Mouse (Mus musculus) G1E (cell line): ENCODE measurements around the gene Caln1. TPM values are rescaled to one million over a fixed set of nuclear protein-coding genes. Genes with fewer than 3 reads are reported as not detected.
A peak's percentile ranks its signal among the peaks of the same experiment; 100 is the strongest.

Source experiments
- ATAC-seq: 2 replicates; pipeline ENCODE4 v1.8.0; 2016; ENCODE audit warnings: mild to moderate bottlenecking; ENCODE audit not compliant: insufficient number of reproducible peaks, poor library complexity, low FRiP score, severe bottlenecking; ENCODE audit errors: extremely low read depth
- DNase-seq: peaks from one replicate; pipeline ENCODE4 v3.0.0; 2012; ENCODE audit warnings: low spot score
- H3K27me3 ChIP-seq: 2 replicates; pipeline ENCODE4 v1.6.1; 2012; ENCODE audit warnings: mild to moderate bottlenecking, low read length, inconsistent platforms; ENCODE audit not compliant: insufficient read depth
- H3K36me3 ChIP-seq: replicated peaks from 2 replicates; pipeline ENCODE3; 2012; ENCODE audit warnings: mild to moderate bottlenecking, inconsistent platforms
- H3K4me1 ChIP-seq: 2 replicates; pipeline ENCODE4 v1.6.1; 2012; ENCODE audit warnings: low read depth, low read length, inconsistent platforms, mixed read lengths; ENCODE audit not compliant: insufficient read depth
- H3K4me3 ChIP-seq: 2 replicates; pipeline ENCODE4 v1.5.1; 2012; ENCODE audit warnings: low read depth, mild to moderate bottlenecking, inconsistent platforms, low read length, moderate library complexity, mixed read lengths
- H3K9me3 ChIP-seq: replicated peaks from 2 replicates; pipeline ENCODE4 v1.6.1; 2012; ENCODE audit warnings: inconsistent platforms
- CTCF ChIP-seq: IDR thresholded peaks from 2 replicates; pipeline ENCODE4 v1.5.1; 2012; ENCODE audit warnings: low read depth, low read length, inconsistent platforms, mixed read lengths
- GATA1 ChIP-seq: IDR thresholded peaks from 2 replicates; pipeline ENCODE4 v1.6.1; 2012; ENCODE audit warnings: borderline replicate concordance, low read length, inconsistent platforms, mixed read lengths
- GATA2 ChIP-seq: IDR thresholded peaks from 2 replicates; pipeline ENCODE4 v1.6.1; 2012; ENCODE audit warnings: low read depth, low read length, inconsistent platforms, borderline replicate concordance
- POLR2AphosphoS5 ChIP-seq: IDR thresholded peaks from 2 replicates; pipeline ENCODE4 v1.6.1; 2012; ENCODE audit warnings: low read depth, low read length, inconsistent platforms; ENCODE audit not compliant: insufficient replicate concordance
- TAL1 ChIP-seq: conservative IDR thresholded peaks from 2 replicates; pipeline ENCODE4 v1.6.1; 2012; ENCODE audit warnings: low read depth, low read length, inconsistent platforms, mixed read lengths
- polyA plus RNA-seq: library from polyadenylated mRNA; stranded (reverse); fragments of >175 nt; gene quantifications from 2 replicates; pipeline ENCODE4 v1.2.3, GENCODE M21; 2012
- total RNA-seq, 2 experiments: library from RNA; stranded (forward) in 1 of 2; stranded (reverse) in 1 of 2; fragments of 200-1000 nt in 1 of 2; fragments of >200 nt in 1 of 2; fragmentation: Nextera tagmentation in 1 of 2; gene quantifications; 2 replicates each; pipeline ENCODE4 v1.2.3; 2014 to 2017

Caln1 gene
- total and polyA plus RNA-seq, 3 experiments, result 0.11 TPM; not detected in 2

- Histone ChIP-seq H3K4me1 (peaks cover 5% of the 10 kb centered on the region), H3K4me3 (no peak overlapping the region), H3K27me3 (no peaks in the 10 kb centered on the region; the same call in 1 of the 2 replicates), H3K9me3 (no peaks in the 10 kb centered on the region), H3K36me3 (peaks cover 78% of the 10 kb centered on the region)
- ATAC-seq, result no peak
- TF ChIP-seq GATA1, result no peak
- no peak for DNase-seq
Measured at GRCm38 (mm10) chr5:130330801-130331200, 38.5 kb upstream of the Caln1 start.

DNA sequence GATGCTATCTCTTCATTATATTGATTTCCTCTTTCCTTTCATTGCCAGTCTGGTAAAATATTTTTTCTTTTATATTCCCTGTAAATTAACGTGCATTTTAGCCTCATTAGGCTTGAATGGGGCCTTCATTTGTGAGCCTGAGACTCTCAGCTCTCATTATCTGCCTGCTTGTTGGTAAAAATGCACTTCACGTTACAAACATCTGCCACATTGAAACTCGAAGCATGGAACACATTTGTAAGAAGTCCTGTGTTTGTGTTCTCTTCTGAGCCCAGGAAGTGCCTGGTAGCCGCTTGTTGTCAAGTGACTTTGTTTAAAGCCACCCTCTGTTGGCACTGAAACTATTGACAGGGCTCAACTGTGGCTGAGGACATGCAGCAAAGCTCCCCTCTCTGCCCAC is 38.0 kb upstream of the Caln1 start:
- ATAC-seq (no peak), DNase-seq (no peak)
- Histone ChIP-seq H3K27me3 (no peaks in the 10 kb centered on the region; the same call in 1 of the 2 replicates), H3K9me3 (no peaks in the 10 kb centered on the region), H3K4me1 (peaks cover 5% of the 10 kb centered on the region), H3K4me3 (no peak overlapping the region), H3K36me3 (peaks cover 78% of the 10 kb centered on the region)
- no peak for TF ChIP-seq CTCF
- TF ChIP-seq GATA2, result no peak
- no peak for TF ChIP-seq POLR2AphosphoS5
- TF ChIP-seq TAL1, result no peak
- TF ChIP-seq GATA1, result no peak

GRCm38 (mm10) chr5:130333566-130333965 is 35.7 kb upstream of the Caln1 start:
- DNase-seq (no peak), ATAC-seq (no peak)
- H3K36me3 ChIP-seq, result peaks cover 80% of the 10 kb centered on the region
- no peak overlapping the region for H3K4me3 ChIP-seq
- H3K9me3 ChIP-seq, result no peaks in the 10 kb centered on the region
- no peaks in the 10 kb centered on the region; the same call in 1 of the 2 replicates for H3K27me3 ChIP-seq
- peaks cover 5% of the 10 kb centered on the region for H3K4me1 ChIP-seq
- TF ChIP-seq TAL1, result no peak

GRCm38 (mm10) chr5:130333971-130334370 is 35.3 kb upstream of the Caln1 start:
- DNase-seq (no peak), ATAC-seq (no peak)
- Histone ChIP-seq H3K27me3 (no peaks in the 10 kb centered on the region; the same call in 1 of the 2 replicates), H3K4me3 (no peak overlapping the region), H3K4me1 (peaks cover 5% of the 10 kb centered on the region), H3K36me3 (peaks cover 80% of the 10 kb centered on the region), H3K9me3 (no peaks in the 10 kb centered on the region)
- TF ChIP-seq GATA1 (no peak), POLR2AphosphoS5 (no peak), CTCF (no peak), GATA2 (no peak), TAL1 (no peak)

DNA sequence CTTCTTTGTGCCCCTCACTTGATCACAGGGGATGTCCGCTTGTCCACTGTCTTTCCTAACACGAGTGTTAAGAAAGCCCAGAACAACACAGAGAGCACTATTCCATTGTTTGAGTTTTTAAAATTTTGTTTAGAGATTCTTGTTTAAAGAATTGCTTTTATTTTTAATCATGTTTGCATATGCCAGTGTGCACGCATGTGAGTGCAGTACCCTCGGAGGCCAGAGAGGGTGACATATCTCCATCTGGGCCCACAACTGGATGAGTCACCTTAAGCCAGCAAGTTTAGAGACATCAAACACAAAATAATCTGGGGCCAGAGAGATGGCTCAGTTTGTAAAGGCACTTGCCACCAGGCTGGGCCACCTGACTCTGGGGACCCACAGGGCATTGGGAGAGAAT is 33.8 kb upstream of the Caln1 start:
- no peaks in the 10 kb centered on the region; the same call in 1 of the 2 replicates for H3K27me3 ChIP-seq
- TF ChIP-seq POLR2AphosphoS5, result no peak
- no peak for TF ChIP-seq CTCF
- TF ChIP-seq TAL1, result no peak
- no peak for TF ChIP-seq GATA2
- no peak for TF ChIP-seq GATA1
- no peak for DNase-seq
- no peaks in the 10 kb centered on the region for H3K9me3 ChIP-seq
- H3K4me3 ChIP-seq, result no peak overlapping the region
- peaks cover 79% of the 10 kb centered on the region for H3K36me3 ChIP-seq
- peak; percentile 19; the same call in 1 of the 2 replicates for ATAC-seq
- H3K4me1 ChIP-seq, result no peaks in the 10 kb centered on the region

GRCm38 (mm10) chr5:130340656-130341055 is 28.6 kb upstream of the Caln1 start:
- DNase-seq (no peak), ATAC-seq (no peak)
- no peaks in the 10 kb centered on the region for H3K4me1 ChIP-seq
- TF ChIP-seq POLR2AphosphoS5, result no peak
- H3K9me3 ChIP-seq, result no peaks in the 10 kb centered on the region
- no peak overlapping the region for H3K4me3 ChIP-seq
- peaks cover 74% of the 10 kb centered on the region for H3K36me3 ChIP-seq
- H3K27me3 ChIP-seq, result no peaks in the 10 kb centered on the region

GRCm38 (mm10) chr5:130344999-130345398 is 24.3 kb upstream of the Caln1 start:
- TF ChIP-seq GATA1, result no peak
- DNase-seq (no peak), ATAC-seq (no peak)

GRCm38 (mm10) chr5:130345871-130346270 is 23.4 kb upstream of the Caln1 start:
- DNase-seq (no peak), ATAC-seq (no peak)
- H3K4me1 ChIP-seq, result no peaks in the 10 kb centered on the region
- no peaks in the 10 kb centered on the region for H3K27me3 ChIP-seq
- H3K9me3 ChIP-seq, result peaks cover 8% of the 10 kb centered on the region
- peaks cover 28% of the 10 kb centered on the region for H3K36me3 ChIP-seq
- H3K4me3 ChIP-seq, result no peak overlapping the region
- TF ChIP-seq CTCF (no peak), POLR2AphosphoS5 (no peak), GATA1 (no peak), TAL1 (no peak), GATA2 (no peak)

More at GRCm38 (mm10) chr5:130344999-130345398, 24.3 kb upstream of the Caln1 start:
- Histone ChIP-seq H3K4me3 (no peak overlapping the region), H3K27me3 (no peaks in the 10 kb centered on the region), H3K36me3 (peaks cover 37% of the 10 kb centered on the region), H3K4me1 (no peaks in the 10 kb centered on the region), H3K9me3 (peaks cover 8% of the 10 kb centered on the region)
